Mouse (Mus musculus) CH12F3 (cell line): ENCODE measurements around the gene Sytl3.

Source experiments
- in situ Hi-C: fragments of 300-500 bp; cut with MboI; formaldehyde crosslinking; loops from 2 replicates; pipeline ENCODE4 v1.14.3; 2020; ENCODE audit warnings: low sequenced_read_pairs

The Sytl3 gene

DNA sequence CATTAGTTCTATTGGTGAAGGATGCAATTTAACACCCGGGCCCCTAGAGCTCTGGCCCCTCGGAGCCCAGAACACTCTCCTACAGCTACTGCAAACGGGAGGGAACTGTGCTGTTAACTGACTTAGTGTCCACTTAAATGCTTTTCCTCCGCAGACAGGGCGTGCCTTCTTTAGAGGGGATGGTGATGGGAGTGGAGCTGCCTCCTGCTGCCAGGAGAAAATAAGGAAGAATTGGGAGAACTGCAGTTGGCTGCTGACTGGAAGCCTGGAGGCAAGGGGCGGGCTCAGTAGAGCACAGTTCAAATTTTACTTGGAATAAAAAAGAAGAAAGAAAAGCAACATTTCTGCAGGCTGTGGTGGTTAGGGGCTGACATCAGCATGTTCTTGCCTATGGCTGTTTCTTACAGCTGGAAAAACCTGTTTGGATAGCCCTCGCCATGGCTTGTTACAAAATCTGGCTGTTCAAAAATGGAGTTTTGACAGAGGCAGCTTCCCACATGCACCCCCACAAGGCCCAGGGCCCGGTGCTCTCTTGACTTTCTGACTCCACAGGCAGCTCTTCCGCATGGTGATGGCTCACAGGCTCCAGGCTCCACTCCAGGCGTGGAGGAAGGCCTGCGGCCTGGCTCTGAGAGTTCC lies 92.4 kb downstream of the Sytl3 start:
- in situ Hi-C loops, result no loop called here

- in situ Hi-C loops, result no loop called here
These were observed 93.5 kb downstream of the Sytl3 start for GRCm38 (mm10) chr17:6752375-6752774.

DNA sequence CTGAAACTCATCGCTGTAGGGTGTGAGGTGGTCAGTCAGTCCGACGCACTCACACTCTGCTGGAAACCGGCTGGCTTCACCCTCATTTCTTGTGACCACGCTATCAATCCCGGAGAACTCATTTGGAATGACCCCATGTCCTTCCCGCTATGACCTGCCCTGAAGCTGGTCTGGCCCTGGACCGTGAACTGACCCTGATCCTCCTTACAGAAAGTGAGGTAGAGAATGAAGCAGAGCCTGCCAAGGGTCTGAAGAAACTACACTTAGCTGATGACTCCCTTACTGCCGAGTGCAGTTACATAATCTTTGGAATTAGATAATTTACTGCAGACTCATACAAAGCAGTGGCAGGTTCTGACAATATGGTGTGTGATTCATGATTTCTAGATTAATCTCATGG lies 96.3 kb downstream of the Sytl3 start:
- in situ Hi-C loops, result no loop called here

- in situ Hi-C loops, result no loop called here
These were observed 97.0 kb downstream of the Sytl3 start for GRCm38 (mm10) chr17:6755873-6756272.

- in situ Hi-C loops, result no loop called here
These were observed 99.0 kb downstream of the Sytl3 start for GRCm38 (mm10) chr17:6757902-6758301.

- in situ Hi-C loops, result no loop called here
These were observed 100.0 kb downstream of the Sytl3 start for GRCm38 (mm10) chr17:6758845-6759244.

- in situ Hi-C loops, result no loop called here
These were observed 100.9 kb downstream of the Sytl3 start for GRCm38 (mm10) chr17:6759717-6760292.

DNA sequence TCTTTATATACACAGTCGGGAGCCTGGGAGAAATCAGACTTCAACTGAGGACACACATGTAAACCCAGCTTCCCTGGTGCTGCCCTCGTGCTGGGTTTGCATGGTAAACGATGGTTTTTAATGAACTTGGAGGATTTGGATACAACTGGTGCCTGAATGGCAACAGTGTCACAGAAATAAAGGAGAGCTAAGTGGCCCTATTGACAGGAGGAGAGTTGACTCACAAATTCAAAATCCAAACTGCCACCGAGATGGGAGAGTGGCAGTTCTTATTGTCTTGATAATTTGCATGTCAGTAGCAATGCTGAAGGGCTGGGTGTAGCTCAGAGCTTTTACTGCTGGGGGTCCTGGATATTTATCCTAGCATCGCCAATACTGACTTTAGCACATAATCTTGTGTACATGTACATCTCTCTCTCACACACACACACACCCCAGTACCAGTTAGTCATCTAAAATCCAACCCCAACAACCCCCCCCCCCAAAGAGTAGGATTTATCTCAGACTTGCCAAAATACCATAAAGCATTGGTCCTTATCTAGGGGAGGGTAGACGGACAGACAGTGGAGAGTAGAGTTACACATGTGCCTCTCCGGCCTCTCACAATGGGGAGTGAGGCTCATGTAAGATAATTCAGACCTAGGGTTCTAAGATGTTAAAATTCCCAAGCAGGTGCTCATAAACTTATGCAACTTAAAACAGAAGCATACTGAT lies 104.8 kb downstream of the Sytl3 start:
- in situ Hi-C loops, result no loop called here

DNA sequence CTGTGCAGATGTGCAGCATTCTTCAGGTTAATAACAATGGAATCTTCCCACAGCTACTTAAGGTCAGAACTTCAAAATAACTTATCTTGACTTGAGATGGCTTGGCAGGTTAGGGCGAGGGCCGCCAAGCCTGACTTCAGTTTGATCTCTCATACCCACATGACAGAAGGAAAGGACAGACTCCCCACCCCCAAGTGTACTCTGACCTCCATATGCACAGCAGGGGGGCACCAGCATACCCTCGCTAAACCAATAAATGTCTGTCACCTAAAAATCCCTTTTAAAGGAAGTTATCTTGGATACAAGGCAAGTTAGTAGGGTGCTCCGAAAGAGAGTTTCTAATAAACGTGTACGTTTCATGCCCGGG lies 105.3 kb downstream of the Sytl3 start:
- in situ Hi-C loops, result no loop called here

DNA sequence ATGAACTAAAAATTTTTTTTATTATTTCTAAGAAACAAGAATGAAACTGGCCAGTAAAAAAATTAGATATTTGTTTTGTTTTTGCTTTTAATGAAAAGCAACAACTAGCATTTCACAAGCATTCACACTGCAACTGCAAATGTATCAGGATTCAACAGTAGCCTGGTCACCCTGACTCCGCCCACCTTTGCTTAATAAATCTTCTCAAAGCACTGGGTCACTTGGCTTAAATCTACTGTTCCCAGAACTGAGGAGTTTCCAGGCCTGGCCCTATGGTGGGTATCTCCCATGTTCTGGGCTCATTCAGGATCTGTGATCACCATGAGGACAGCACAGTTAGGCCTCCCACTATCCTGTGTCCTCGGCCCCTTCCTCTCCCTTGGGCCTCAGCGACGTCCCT lies 105.8 kb downstream of the Sytl3 start:
- in situ Hi-C loops, result no loop called here

DNA sequence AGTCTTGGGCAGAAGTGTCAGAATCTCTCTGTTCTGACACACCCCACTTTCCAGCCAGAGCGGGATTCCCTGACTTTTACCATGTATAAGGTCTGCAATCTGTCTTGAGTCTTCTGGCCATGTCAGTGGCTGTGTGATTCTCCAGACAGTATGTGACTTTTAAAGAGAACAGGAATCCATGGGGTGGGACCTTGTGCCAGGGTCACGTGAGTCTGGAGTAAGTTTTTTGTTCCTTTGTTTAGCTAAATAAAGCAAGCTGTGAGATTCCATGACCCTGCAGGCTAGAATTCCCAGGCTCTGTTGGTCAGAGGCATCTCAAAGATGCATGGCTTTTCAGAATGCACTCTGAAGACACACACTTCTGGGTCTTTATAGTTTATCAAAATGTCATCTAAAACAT lies 107.0 kb downstream of the Sytl3 start:
- in situ Hi-C loops, result no loop called here

GRCm38 (mm10) chr17:6766823-6767222 lies 107.9 kb downstream of the Sytl3 start:
- in situ Hi-C loops, result no loop called here

GRCm38 (mm10) chr17:6767771-6768170 lies 108.9 kb downstream of the Sytl3 start:
- in situ Hi-C loops, result no loop called here

GRCm38 (mm10) chr17:6768301-6768788 lies 109.5 kb downstream of the Sytl3 start:
- in situ Hi-C loops, result no loop called here

GRCm38 (mm10) chr17:6769602-6770001 lies 110.7 kb downstream of the Sytl3 start:
- in situ Hi-C loops, result no loop called here

- in situ Hi-C loops, result no loop called here
These were observed 113.0 kb downstream of the Sytl3 start for GRCm38 (mm10) chr17:6771661-6772489.

DNA sequence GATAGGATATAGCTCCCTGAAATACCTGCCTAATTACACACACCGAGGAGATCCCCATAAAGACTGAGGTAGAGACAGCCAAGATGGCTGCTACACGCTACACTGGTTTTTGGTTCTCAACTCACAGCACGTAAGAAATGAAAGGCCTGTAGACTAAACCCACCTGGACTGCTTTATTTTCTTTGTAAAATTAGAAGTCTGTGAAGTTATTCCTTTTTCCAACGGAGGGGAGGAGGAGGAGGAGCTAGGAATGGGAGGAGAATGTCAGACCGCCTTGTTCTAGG lies 113.5 kb downstream of the Sytl3 start:
- in situ Hi-C loops, result no loop called here

DNA sequence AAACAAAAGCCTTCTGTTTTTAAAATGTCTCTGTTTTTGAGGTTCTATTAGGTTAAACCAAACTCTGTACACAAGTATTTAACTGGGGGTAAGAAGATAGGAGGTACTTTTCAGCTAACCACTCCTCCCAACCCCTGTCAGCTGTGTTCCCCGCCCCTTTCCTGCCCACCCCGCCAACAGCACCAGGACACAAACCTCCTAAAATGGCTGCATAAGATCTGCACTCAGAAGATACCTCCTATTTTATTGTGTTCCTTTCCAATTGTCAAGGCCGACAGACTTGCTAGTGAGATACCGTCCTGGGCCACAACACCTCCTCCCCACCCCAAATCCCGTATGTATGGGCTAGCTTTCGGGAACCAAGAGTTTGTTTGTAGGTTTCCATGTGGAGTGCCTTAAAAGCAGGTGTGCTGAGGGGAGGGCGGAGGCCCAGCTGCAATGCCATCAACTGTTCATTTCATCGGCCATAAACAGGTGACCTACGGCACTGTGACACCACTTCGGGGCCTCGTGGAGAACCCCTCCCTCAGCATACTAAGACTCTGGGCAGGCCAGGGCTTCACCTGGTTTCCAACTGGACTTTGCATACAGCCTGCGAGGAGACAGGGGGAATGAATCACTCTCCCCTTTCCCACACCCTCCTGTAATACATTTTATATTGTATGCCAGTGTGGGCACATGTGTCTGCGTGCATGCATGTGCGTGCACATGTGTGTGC lies 114.5 kb downstream of the Sytl3 start:
- in situ Hi-C loops, result no loop called here

DNA sequence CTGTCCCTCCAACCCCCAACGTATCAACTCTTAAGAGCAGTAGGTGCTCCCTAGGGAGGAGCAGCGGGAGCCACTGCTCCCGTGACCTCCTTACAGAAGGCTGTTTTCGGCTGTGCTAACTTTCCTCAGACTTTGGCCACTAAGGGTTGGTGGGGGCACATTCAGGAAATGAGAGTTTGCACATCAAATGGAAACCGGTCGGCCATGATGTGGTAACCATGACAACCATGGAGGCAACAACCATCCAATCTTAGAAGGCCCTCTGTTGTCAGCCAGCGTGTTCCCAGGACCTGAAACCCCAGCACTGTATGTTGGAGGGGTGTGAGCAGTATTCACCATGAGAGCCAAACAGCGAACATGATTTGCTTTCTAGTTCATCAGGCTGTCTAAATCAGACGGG lies 116.3 kb downstream of the Sytl3 start:
- in situ Hi-C loops, result no loop called here

DNA sequence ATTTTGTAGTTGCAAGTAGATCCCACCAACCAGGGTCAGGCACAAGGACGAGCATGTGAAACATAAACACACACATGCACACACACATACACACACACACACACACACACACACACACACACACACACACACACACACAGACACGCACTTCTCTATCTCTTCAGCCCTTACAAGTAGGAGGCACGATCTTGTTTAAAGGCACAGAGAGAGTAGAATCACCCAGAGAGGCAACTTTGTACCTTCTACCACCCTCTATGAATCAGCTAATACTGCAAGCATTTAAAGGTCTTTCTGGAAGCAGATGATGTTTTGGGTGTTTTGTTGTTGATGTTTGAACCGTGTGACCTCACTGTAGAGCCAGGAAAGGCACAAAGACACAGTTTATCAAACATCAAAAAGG lies 116.8 kb downstream of the Sytl3 start:
- in situ Hi-C loops, result no loop called here

- in situ Hi-C loops, result no loop called here
These were observed 117.2 kb downstream of the Sytl3 start for GRCm38 (mm10) chr17:6776123-6776522.
